Mouse (Mus musculus) megakaryocyte-erythroid progenitor cell, adult 5-6 weeks (primary cell): ENCODE data around the gene Sel1l3. TPM values are rescaled to one million over a fixed set of nuclear protein-coding genes. Genes with fewer than 3 reads are reported as not detected.

Experiments
- ATAC-seq: replicated peaks from 2 replicates; pipeline ENCODE4 v1.8.0; 2016; ENCODE audit warnings: mild to moderate bottlenecking, inconsistent platforms; ENCODE audit not compliant: severe bottlenecking, poor library complexity, low FRiP score, low TSS enrichment
- total RNA-seq, 2 experiments: library from RNA; stranded (forward) in 1 of 2; stranded (reverse) in 1 of 2; fragments of 200-1000, 215-1000 nt in 1 of 2; fragments of >200 nt in 1 of 2; fragmentation: Nextera tagmentation in 1 of 2; gene quantifications; 2 replicates each; pipeline ENCODE4 v1.2.3; 2014 to 2017

The Sel1l3 gene
- total RNA-seq, 2 experiments from 2014 or later: not detected

- ATAC-seq: no peak
These were observed 1.1 kb upstream of the Sel1l3 start for GRCm38 (mm10) chr5:53214801-53215200.

DNA sequence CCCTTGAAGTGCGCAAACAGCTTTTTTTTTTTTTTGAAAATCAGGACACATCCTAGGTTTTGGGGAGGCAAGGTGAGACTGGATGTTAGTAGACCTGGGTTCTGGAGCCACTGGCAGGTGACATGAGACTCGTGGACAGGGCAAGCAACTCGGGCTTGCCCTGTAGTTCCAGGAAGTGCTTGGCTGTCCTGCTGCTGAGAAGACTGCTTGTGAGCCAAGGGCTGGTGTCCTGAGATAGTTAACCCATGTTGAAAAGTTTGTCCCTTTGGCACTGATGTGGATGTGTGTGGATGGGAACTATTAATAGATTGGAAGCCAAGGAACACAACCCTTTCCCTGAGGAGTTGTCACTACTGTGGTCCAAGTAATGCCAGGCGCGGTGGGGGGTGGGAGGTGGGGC lies 635 bp upstream of the Sel1l3 start:
- no peak for ATAC-seq

GRCm38 (mm10) chr5:53212782-53213710 lies 681 bp downstream of the Sel1l3 start:
- no peak for ATAC-seq

DNA sequence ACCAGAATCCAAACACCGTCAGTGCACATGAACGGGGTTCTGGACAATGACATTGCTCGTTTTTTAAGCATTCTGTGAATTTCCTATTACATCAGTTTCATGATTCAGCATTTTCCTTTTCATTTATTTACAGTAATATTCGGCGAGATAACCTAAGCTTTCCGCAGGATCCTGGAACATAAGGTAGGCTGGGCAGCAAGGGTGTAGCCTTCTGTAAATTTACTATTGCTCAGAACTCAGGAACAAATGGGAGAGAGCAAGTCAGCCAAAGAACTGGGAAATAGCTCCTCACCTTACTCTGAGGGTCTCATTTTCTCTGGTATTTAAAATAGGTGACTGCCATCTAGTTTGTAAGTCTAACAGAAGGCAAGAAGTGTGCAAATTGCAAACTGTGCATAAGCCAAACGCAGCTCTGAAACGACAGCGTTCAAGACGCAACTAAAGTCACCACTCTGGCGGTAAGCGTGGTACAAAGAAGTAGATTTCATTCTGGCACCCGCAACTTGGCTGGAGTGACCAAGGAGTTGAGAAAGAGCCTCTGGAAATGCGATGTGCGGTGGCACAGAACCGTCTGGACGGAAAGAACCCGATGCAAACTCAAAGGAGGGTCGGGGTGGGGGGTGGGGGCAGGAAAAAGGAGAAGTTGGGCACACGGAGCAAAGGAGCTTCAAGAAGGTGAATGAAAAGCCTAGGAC lies 1.5 kb downstream of the Sel1l3 start:
- ATAC-seq: no peak

- ATAC-seq: no peak
These were observed 2.5 kb downstream of the Sel1l3 start for GRCm38 (mm10) chr5:53211241-53211640.

DNA sequence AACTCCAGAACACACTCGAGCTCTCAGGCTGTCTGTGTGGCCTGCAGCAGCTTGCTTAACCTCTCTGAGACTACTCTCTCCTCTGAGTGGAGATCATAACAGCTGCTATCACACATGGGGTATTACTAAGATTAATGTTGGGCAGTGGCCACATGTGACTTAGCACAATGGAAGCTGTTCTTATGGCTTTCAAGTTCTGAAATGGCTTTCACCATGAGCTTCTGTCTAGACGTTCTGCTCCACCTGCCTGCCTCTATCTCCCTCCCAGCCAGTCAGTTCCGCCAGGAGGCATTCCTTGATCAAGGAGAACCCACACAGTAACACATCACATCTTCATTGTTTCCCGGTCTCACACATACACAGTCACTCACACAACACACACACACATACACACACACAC lies 3.2 kb downstream of the Sel1l3 start:
- ATAC-seq: no peak

DNA sequence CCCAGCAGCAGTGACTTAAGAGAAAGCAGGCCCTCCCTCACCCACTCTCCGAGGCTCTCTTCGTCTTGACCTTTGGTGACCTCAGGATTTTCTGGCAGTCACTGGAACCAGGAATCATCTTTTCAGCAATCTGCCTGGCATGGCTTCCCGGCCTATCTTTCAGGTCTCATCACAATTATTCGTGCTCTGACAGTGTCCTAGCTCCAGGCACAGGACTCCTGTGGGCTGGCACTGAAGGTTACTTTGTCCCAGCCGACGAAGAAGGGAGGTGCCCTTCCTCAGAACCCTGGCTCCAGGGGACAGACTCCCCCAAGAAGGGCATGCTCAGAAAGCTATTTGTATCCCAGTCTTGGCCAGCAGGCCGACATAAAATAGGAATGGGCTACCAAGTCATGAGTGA lies 4.0 kb downstream of the Sel1l3 start:
- no peak for ATAC-seq

GRCm38 (mm10) chr5:53208731-53209130 lies 5.0 kb downstream of the Sel1l3 start:
- no peak for ATAC-seq

GRCm38 (mm10) chr5:53206575-53206974 lies 7.2 kb downstream of the Sel1l3 start:
- no peak for ATAC-seq

DNA sequence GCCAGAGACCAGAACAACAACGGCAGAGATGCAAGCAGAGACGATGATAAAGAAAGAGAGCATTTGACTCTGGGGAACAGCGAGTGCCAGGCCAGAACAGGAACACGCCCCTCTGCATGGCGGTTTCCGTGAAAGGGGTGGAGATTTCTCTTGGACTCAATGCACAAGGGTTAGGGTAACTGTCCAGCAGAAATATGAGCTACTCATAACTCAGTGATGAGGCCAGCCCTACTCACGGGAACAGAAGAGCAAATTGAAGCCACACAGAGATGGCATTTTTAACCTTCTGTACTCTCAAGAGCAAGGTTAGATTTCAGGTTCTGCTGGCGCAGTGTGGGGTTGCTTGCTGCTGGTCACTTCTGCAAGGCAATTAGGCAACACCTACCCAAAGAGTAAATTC lies 11.0 kb downstream of the Sel1l3 start:
- no peak for ATAC-seq

DNA sequence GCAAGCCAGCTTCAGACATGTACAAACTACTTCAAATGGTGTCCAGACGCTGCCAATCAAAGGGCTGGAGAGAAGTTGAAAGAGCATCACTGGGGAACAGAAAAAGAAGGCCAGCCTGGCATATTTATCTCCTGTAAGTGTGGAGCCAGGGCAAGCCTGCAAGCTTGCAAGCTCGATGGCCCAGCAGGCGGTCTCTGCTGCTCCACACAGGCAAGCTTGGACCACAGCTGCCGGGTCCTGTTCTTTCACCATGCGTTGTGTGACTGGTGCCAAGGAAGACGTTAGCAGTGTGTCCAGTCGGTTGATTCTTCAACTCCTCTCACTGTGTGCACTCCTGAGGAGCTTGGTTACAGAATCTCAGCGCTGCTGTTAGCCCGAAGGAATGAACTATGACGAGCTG lies 12.9 kb downstream of the Sel1l3 start:
- ATAC-seq: no peak

- no peak for ATAC-seq
These were observed 15.3 kb downstream of the Sel1l3 start for GRCm38 (mm10) chr5:53198408-53198807.

- ATAC-seq: no peak
These were observed 17.2 kb downstream of the Sel1l3 start for GRCm38 (mm10) chr5:53196387-53197088.

DNA sequence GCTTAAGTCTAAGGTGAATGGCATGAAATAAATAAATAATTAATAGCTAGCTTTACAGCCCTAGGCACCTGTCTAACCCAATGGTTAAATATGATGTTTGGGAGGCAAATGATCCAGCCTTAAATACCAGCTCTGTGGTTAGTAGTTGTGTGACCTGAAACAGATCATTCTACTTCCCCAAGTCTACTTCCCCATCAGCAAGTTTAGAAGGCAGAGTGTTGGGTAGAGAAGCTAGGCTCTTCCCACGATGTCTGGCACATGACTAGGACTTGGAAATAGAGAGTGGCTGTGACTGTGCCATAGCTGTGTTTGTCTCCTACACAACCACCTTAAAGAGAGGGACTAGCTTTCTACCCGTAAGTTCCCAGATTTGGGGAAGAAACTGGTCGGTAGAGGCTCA lies 18.9 kb downstream of the Sel1l3 start:
- no peak for ATAC-seq

DNA sequence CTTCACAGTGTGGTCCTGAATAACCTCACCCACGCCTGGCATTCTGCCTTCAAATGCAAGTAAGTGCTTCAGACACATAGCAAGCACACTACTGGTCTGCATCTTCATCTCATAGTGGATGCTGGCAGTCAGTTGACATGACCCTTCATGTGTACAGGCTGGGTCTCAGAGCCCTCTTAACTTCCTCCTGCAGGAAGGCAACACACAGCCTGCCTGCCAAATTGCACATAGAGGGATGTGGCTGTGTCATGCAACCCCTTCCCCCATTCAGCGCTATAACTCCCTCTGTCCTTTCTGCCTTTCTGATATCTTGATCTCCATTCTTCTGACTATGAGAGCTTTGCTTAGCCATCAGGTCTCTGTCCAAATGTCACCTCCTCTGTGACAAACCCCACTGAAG lies 19.3 kb downstream of the Sel1l3 start:
- no peak for ATAC-seq

- ATAC-seq: no peak
These were observed 20.4 kb downstream of the Sel1l3 start for GRCm38 (mm10) chr5:53193092-53194030.

DNA sequence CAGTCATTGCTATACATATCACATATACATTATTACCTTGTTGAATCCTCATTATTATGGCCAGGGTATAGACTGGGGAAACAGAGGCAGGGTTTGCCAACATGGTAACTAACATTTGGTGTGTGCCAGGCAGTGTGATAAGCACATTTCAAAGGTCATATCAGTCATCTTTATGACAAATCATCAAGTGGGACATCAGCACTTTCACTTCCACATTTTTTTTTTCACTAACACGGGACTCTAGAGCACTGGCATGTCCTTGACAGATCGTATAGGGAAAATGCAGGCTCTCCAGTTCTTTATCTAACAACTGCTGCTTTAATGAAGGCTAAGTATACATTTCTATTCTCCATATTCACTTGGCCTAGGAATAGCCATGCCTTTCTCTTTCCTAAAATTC lies 25.1 kb downstream of the Sel1l3 start:
- no peak for ATAC-seq

DNA sequence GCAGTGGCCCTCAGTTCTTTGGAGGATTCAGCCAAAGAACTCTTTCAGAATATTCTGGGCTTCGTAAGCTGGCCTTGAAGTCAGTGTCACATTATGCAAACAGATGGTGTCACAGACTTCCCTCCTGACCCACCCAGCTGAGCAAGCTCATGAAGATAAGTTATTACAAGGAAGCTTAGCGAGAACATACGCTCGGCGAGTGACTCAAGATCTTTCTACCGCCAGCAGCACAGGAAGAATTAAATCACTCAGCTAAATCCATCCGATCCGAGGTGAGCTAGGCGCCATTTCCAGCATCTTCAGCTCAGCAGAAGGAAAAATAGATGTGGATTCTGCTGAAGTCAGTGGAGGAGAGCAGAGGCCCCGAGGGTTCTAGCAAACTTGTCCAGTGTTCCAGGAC lies 26.5 kb downstream of the Sel1l3 start:
- ATAC-seq: no peak

GRCm38 (mm10) chr5:53185803-53186202 lies 27.9 kb downstream of the Sel1l3 start:
- no peak for ATAC-seq
